Mouse (Mus musculus) small intestine, adult 2 months (tissue): Measurements from ENCODE around the gene St6galnac6.

ENCODE experiments used
- CTCF ChIP-seq: fragments of 200-500 bp; IDR thresholded peaks from 2 replicates; pipeline ENCODE4 v1.5.1; 2012; ENCODE audit warnings: low read depth, mild to moderate bottlenecking, control low read depth, inconsistent platforms, low read length, moderate library complexity, mixed read lengths; ENCODE audit not compliant: insufficient replicate concordance, insufficient read length; ENCODE audit errors: extremely low read depth
- POLR2A ChIP-seq: fragments of 200-500 bp; IDR thresholded peaks from 2 replicates; pipeline ENCODE4 v1.6.1; 2012; ENCODE audit warnings: low read depth, mild to moderate bottlenecking, control low read depth, inconsistent platforms, low read length, moderate library complexity

DNA sequence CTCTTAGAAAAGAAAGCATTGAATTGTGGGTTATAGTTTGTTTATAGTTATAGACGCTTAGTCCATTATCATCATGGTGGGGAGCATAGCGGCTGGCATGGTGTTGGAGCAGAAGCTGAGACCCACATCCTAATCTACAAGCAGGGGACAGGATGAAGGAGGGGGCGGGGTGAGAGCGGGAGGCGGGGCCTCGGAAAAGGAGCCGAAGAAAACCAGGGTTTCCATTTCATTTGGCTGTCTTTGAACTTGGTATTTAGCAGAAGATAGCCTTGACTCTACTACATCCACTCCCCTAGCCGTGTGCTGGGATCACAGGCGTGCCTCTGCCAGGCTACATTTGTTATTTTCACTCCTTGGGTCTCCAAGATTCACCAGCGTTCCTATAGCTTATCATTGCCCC lies 5.1 kb downstream of the St6galnac6 start:
- TF ChIP-seq CTCF (no peak), POLR2A (no peak)
